Mouse (Mus musculus) forebrain, embryonic 16.5 days (tissue): Measurements from ENCODE around the gene Igsf9. TPM values are rescaled to one million over a fixed set of nuclear protein-coding genes. Genes with fewer than 3 reads are reported as not detected.

Experiments used
- ATAC-seq: fragments of 200-750 bp; cut with Nextera tagmentation; 2 replicates; pipeline ENCODE4 v1.8.0; 2017; ENCODE audit warnings: mild to moderate bottlenecking, moderate library complexity
- H3K27ac ChIP-seq: fragments of 300-500 bp; sonication (generic); 2 replicates; pipeline ENCODE4 v1.5.1; 2014; ENCODE audit warnings: low read length, control low read depth
- H3K27me3 ChIP-seq: fragments of 300-500 bp; sonication (generic); replicated peaks from 2 replicates; pipeline ENCODE4 v1.6.1; 2014; ENCODE audit warnings: low read length; ENCODE audit not compliant: control insufficient read depth, insufficient read depth
- H3K36me3 ChIP-seq: fragments of 300-500 bp; sonication (generic); 2 replicates; pipeline ENCODE4 v1.6.1; 2014; ENCODE audit not compliant: control insufficient read depth, insufficient read depth
- H3K4me1 ChIP-seq: fragments of 300-500 bp; sonication (generic); replicated peaks from 2 replicates; pipeline ENCODE4 v1.6.1; 2014; ENCODE audit warnings: low read length; ENCODE audit not compliant: control insufficient read depth, insufficient read depth
- H3K4me2 ChIP-seq: fragments of 300-500 bp; sonication (generic); 2 replicates; pipeline ENCODE4 v1.6.1; 2014; ENCODE audit warnings: mild to moderate bottlenecking, low read length, control low read depth
- H3K4me3 ChIP-seq: fragments of 300-500 bp; sonication (generic); replicated peaks from 2 replicates; pipeline ENCODE4 v1.5.1; 2014; ENCODE audit warnings: mild to moderate bottlenecking, low read length, control low read depth
- H3K9ac ChIP-seq: fragments of 300-500 bp; sonication (generic); replicated peaks from 2 replicates; pipeline ENCODE4 v1.6.1; 2014; ENCODE audit warnings: low read depth, low read length, control low read depth
- H3K9me3 ChIP-seq: fragments of 300-500 bp; sonication (generic); 2 replicates; pipeline ENCODE4 v1.6.1; 2016; ENCODE audit warnings: low read length; ENCODE audit not compliant: control insufficient read depth
- WGBS: fragments of 180-500 bp; shearing (Covaris S2); extraction: QIAGEN DNeasy Blood & Tissue Kit; methylation state at CpG from one replicate; pipeline ENCODE4 v1.1.7; 2014; 5-methylcytosine and 5-hydroxymethylcytosine counted together
- polyA plus RNA-seq: library from polyadenylated mRNA; unstranded; fragments of >200 nt; fragmentation: Nextera tagmentation; extraction: Ambion mirVana; gene quantifications from 2 replicates; pipeline ENCODE4 v1.2.1, GENCODE M21; 2015

The Igsf9 gene
- polyA plus RNA-seq, 1 experiment from 2014 or later: 89.9 TPM

- Histone ChIP-seq H3K27me3 (no peaks in the 10 kb centered on the region; the same call in 1 of the 2 replicates), H3K9me3 (no peaks in the 10 kb centered on the region), H3K27ac (no peak overlapping the region), H3K4me2 (no peak overlapping the region), H3K9ac (no peak overlapping the region), H3K36me3 (no peaks in the 10 kb centered on the region), H3K4me3 (no peak overlapping the region), H3K4me1 (0 out of 2 replicates have a peak, but pooled peaks cover 5% of the 10 kb centered on the region)
- 5% methylated on average over 7 of the region's 7 CpGs for WGBS
- ATAC-seq: peak; percentile 62
These were observed 47.1 kb downstream of the Igsf9 start for GRCm38 (mm10) chr1:172528701-172529100.

GRCm38 (mm10) chr1:172530544-172531220 is 49.1 kb downstream of the Igsf9 start:
- WGBS: 20% methylated on average over 8 of the region's 8 CpGs
- Histone ChIP-seq H3K4me1 (0 out of 2 replicates have a peak, but pooled peaks cover 5% of the 10 kb centered on the region), H3K36me3 (no peaks in the 10 kb centered on the region), H3K9me3 (no peaks in the 10 kb centered on the region; the same call in 1 of the 2 replicates), H3K9ac (no peak overlapping the region), H3K4me2 (no peak overlapping the region), H3K27ac (no peak overlapping the region), H3K4me3 (no peak overlapping the region), H3K27me3 (no peaks in the 10 kb centered on the region; the same call in 1 of the 2 replicates)
- peak; percentile 21; the same call in 1 of the 2 replicates for ATAC-seq

GRCm38 (mm10) chr1:172532551-172532950 is 51.0 kb downstream of the Igsf9 start:
- Histone ChIP-seq H3K9ac (no peak overlapping the region), H3K36me3 (no peaks in the 10 kb centered on the region), H3K27me3 (no peaks in the 10 kb centered on the region), H3K9me3 (no peaks in the 10 kb centered on the region; the same call in 1 of the 2 replicates), H3K4me3 (peak overlapping the region; percentile 10), H3K4me1 (0 out of 2 replicates have a peak, but pooled peaks cover 5% of the 10 kb centered on the region), H3K27ac (no peak overlapping the region), H3K4me2 (peak overlapping the region; percentile 35)
- whole genome bisulfite sequencing: 4% methylated on average over 13 of the region's 13 CpGs
- peak; percentile 43 for ATAC-seq

GRCm38 (mm10) chr1:172535116-172535515 is 53.5 kb downstream of the Igsf9 start:
- ATAC-seq: no peak
- no peaks in the 10 kb centered on the region; the same call in 1 of the 2 replicates for H3K9me3 ChIP-seq
- no peaks in the 10 kb centered on the region for H3K27me3 ChIP-seq
- no peaks in the 10 kb centered on the region for H3K36me3 ChIP-seq
- H3K4me2 ChIP-seq: no peak overlapping the region
- 78% methylated on average over 16 of the region's 16 CpGs for WGBS
- H3K27ac ChIP-seq: no peak overlapping the region
- no peak overlapping the region for H3K9ac ChIP-seq
- no peak overlapping the region for H3K4me3 ChIP-seq
- H3K4me1 ChIP-seq: peaks cover 7% of the 10 kb centered on the region

GRCm38 (mm10) chr1:172539827-172540226 is 58.2 kb downstream of the Igsf9 start:
- 35% methylated on average over 6 of the region's 6 CpGs for WGBS

GRCm38 (mm10) chr1:172540283-172540820 is 58.8 kb downstream of the Igsf9 start:
- no peak overlapping the region for H3K4me3 ChIP-seq
- peak; percentile 50 for ATAC-seq
- H3K4me2 ChIP-seq: no peak overlapping the region
- WGBS: 34% methylated on average over 11 of the region's 11 CpGs
- peaks cover 7% of the 10 kb centered on the region for H3K4me1 ChIP-seq
- H3K27ac ChIP-seq: no peak overlapping the region
- no peaks in the 10 kb centered on the region for H3K36me3 ChIP-seq
- no peak overlapping the region for H3K9ac ChIP-seq
- H3K9me3 ChIP-seq: no peaks in the 10 kb centered on the region
- H3K27me3 ChIP-seq: no peaks in the 10 kb centered on the region

More at GRCm38 (mm10) chr1:172539827-172540226, 58.2 kb downstream of the Igsf9 start:
- H3K27me3 ChIP-seq: no peaks in the 10 kb centered on the region
- H3K27ac ChIP-seq: no peak overlapping the region
- H3K9ac ChIP-seq: no peak overlapping the region
- H3K4me2 ChIP-seq: no peak overlapping the region
- H3K36me3 ChIP-seq: no peaks in the 10 kb centered on the region
- peak; percentile 33; the same call in 1 of the 2 replicates for ATAC-seq
- H3K4me1 ChIP-seq: peaks cover 7% of the 10 kb centered on the region
- H3K4me3 ChIP-seq: no peak overlapping the region
- H3K9me3 ChIP-seq: no peaks in the 10 kb centered on the region

GRCm38 (mm10) chr1:172546062-172546461 is 64.5 kb downstream of the Igsf9 start:
- no peaks in the 10 kb centered on the region for H3K27me3 ChIP-seq
- H3K9me3 ChIP-seq: no peaks in the 10 kb centered on the region
- peaks cover 11% of the 10 kb centered on the region for H3K4me1 ChIP-seq
- H3K9ac ChIP-seq: no peak overlapping the region
- no peak overlapping the region for H3K4me3 ChIP-seq
- H3K4me2 ChIP-seq: no peak overlapping the region
- H3K36me3 ChIP-seq: no peaks in the 10 kb centered on the region
- no peak for ATAC-seq
- WGBS: 84% methylated on average over 4 of the region's 4 CpGs
- H3K27ac ChIP-seq: no peak overlapping the region

Other genes starting within 250 kb of the Igsf9 start
- gene Atp1a4, start 223.4 kb upstream of the Igsf9 start, polyA plus RNA-seq: 0.11 TPM in 1 of 2 replicates, not detected in the other
- 136 and 152 TPM in 2 replicates for gene Igsf8, start 220.1 kb upstream of the Igsf9 start, polyA plus RNA-seq
- 42.4 and 47.1 TPM in 2 replicates for gene Atp1a2, start 183.7 kb upstream of the Igsf9 start, polyA plus RNA-seq
- gene Kcnj9, start 152.5 kb upstream of the Igsf9 start, polyA plus RNA-seq: 2.6 and 4.2 TPM in 2 replicates
- 2.1 and 2.2 TPM in 2 replicates for gene Kcnj10, start 140.6 kb upstream of the Igsf9 start, polyA plus RNA-seq
- 4.5 and 4.7 TPM in 2 replicates for gene Pigm, start 105.2 kb upstream of the Igsf9 start, polyA plus RNA-seq
- not detected in 2 replicates for gene Slamf9, start 6.4 kb upstream of the Igsf9 start, polyA plus RNA-seq
- 53.4 and 56.8 TPM in 2 replicates for gene Tagln2, start 18.3 kb downstream of the Igsf9 start, polyA plus RNA-seq
- gene Cfap45, start 39.0 kb downstream of the Igsf9 start, polyA plus RNA-seq: 1.8 and 3.0 TPM in 2 replicates
- gene Vsig8, start 74.2 kb downstream of the Igsf9 start, polyA plus RNA-seq: 0.14 TPM in 1 of 2 replicates, not detected in the other
- gene Slamf8, start 108.8 kb downstream of the Igsf9 start, polyA plus RNA-seq: not detected in 2 replicates
- not detected in 2 replicates for gene Fcrl6, start 120.8 kb downstream of the Igsf9 start, polyA plus RNA-seq
- gene Dusp23, start 151.2 kb downstream of the Igsf9 start, polyA plus RNA-seq: 6.2 TPM in 2 replicates
- gene Crp, start 216.3 kb downstream of the Igsf9 start, polyA plus RNA-seq: not detected in 2 replicates